Mouse (Mus musculus) gastrocnemius, postnatal 25 days (tissue): ENCODE results near the gene Pgm5. TPM values are rescaled to one million over a fixed set of nuclear protein-coding genes. Genes with fewer than 3 reads are reported as not detected.
A peak's percentile ranks its signal among the peaks of the same experiment; 100 is the strongest.

Experiments
- DNase-seq: peaks from one replicate; pipeline ENCODE4 v3.0.0; 2022
- total RNA-seq, 2 experiments: library from RNA; stranded (reverse); gene quantifications; 1 replicate in 1 of 2; 2 replicates in 1 of 2; pipeline ENCODE4 v1.2.3; 2021

The Pgm5 gene
- total RNA-seq, 2 experiments from 2014 or later, result 11.6 to 13.4 TPM

- no peak for DNase-seq
Observed at GRCm38 (mm10) chr19:24770345-24770744, 91.3 kb downstream of the Pgm5 start.

- DNase-seq, result no peak
Observed at GRCm38 (mm10) chr19:24767401-24767800, 94.3 kb downstream of the Pgm5 start.

GRCm38 (mm10) chr19:24762473-24763149 is 99.0 kb downstream of the Pgm5 start:
- DNase-seq, result peak; percentile 20

- no peak for DNase-seq
Observed at GRCm38 (mm10) chr19:24756627-24757026, 105.0 kb downstream of the Pgm5 start.

- no peak for DNase-seq
Observed at GRCm38 (mm10) chr19:24754440-24754785, 107.2 kb downstream of the Pgm5 start.

- no peak for DNase-seq
Observed at GRCm38 (mm10) chr19:24753617-24754439, 107.8 kb downstream of the Pgm5 start.

- DNase-seq, result no peak
Observed at GRCm38 (mm10) chr19:24752873-24753538, 108.6 kb downstream of the Pgm5 start.

- DNase-seq, result no peak
Observed at GRCm38 (mm10) chr19:24746266-24746875, 115.3 kb downstream of the Pgm5 start.

- DNase-seq, result no peak
Observed at GRCm38 (mm10) chr19:24742606-24743005, 119.0 kb downstream of the Pgm5 start.

- no peak for DNase-seq
Observed at GRCm38 (mm10) chr19:24738786-24739185, 122.9 kb downstream of the Pgm5 start.

GRCm38 (mm10) chr19:24738026-24738425 is 123.6 kb downstream of the Pgm5 start:
- DNase-seq, result no peak

GRCm38 (mm10) chr19:24735484-24736128 is 126.0 kb downstream of the Pgm5 start:
- peak; percentile 32 for DNase-seq

GRCm38 (mm10) chr19:24730661-24731060 is 131.0 kb downstream of the Pgm5 start:
- DNase-seq, result no peak

GRCm38 (mm10) chr19:24724362-24724761 is 137.3 kb downstream of the Pgm5 start:
- DNase-seq, result no peak

GRCm38 (mm10) chr19:24720448-24720847 is 141.2 kb downstream of the Pgm5 start:
- no peak for DNase-seq

GRCm38 (mm10) chr19:24719504-24719903 is 142.2 kb downstream of the Pgm5 start:
- no peak for DNase-seq

GRCm38 (mm10) chr19:24718021-24718420 is 143.6 kb downstream of the Pgm5 start:
- DNase-seq, result no peak

GRCm38 (mm10) chr19:24716303-24717097 is 145.2 kb downstream of the Pgm5 start:
- no peak for DNase-seq

GRCm38 (mm10) chr19:24708032-24708431 is 153.6 kb downstream of the Pgm5 start:
- no peak for DNase-seq

GRCm38 (mm10) chr19:24707071-24707906 is 154.4 kb downstream of the Pgm5 start:
- DNase-seq, result no peak
